Comparison of ENCODE assay signal across 29 mouse cellular contexts in the genomic region with DNA sequence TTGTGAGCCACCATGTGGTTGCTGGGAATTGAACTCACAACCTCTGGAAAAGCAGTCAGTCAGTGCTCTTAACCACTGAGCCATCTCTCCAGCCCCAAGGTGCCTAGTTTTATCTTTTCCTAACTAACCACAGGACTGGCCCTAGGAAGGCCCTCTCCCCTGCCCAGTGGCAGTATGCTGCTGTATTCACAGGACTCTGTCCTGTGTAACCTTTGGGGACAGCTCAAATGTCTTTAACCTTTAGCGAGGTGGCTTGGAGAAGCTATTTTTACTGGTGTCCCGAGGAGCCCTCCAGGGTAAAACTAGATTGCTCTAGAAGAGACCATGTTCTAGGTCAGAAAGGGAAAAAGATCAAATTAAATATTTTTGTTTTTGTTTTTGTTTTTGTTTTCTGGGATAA. TPM values are rescaled to one million over a fixed set of nuclear protein-coding genes. Genes with fewer than 3 reads are reported as not detected.
"Had no signal": no experiment of that assay in that cellular context is flagged by ENCODE, and none has a peak within 500 bp of the region (broad histone marks: within the 10 kb centered on the region; RNA-seq: fewer than 3 reads in every experiment).

No protein-coding gene starts in this region.

- H3K27ac ChIP-seq: limb, embryonic 10.5 days; limb, embryonic 12.5 days; limb, embryonic 13.5 days; limb, embryonic 15.5 days; liver, embryonic 12.5 days; liver, embryonic 13.5 days; liver, embryonic 14.5 days; liver, embryonic 15.5 days; lung, embryonic 15.5 days; macrophage; midbrain, embryonic 10.5 days; midbrain, embryonic 12.5 days; midbrain, embryonic 13.5 days; midbrain, embryonic 15.5 days had no signal

- H3K4me3 ChIP-seq: limb, embryonic 10.5 days; limb, embryonic 12.5 days; limb, embryonic 13.5 days; limb, embryonic 15.5 days; liver, embryonic 12.5 days; liver, embryonic 13.5 days; liver, embryonic 15.5 days; lung, embryonic 15.5 days; megakaryocyte, embryonic 14.5 days; midbrain, embryonic 10.5 days; midbrain, embryonic 12.5 days; midbrain, embryonic 13.5 days; midbrain, embryonic 15.5 days; myocyte had no signal

- DNase-seq: left cerebral cortex, postnatal 4 days; liver; liver, embryonic 13.5 days; liver, postnatal 0 days; lung, adult 18-20 months; lung, adult 2 months; lung, embryonic 14.5 days; lung, postnatal 10 days; lung, postnatal 14 days; lung, postnatal 36 days; lung, postnatal 4 days; midbrain, embryonic 14.5 days had no signal

RNA-seq across cellular contexts. Expression of a gene that starts 24.3 kb away (rescaled TPM):
- total RNA-seq: megakaryocyte, adult 5-6 weeks; monocyte, adult 5-6 weeks had no signal

RNA-seq across cellular contexts. Expression of a gene that starts 27.1 kb away (rescaled TPM):
- total RNA-seq: megakaryocyte, adult 5-6 weeks; monocyte, adult 5-6 weeks had no signal
